Mouse (Mus musculus) cortical plate, adult 2 months (tissue): ENCODE measurements around the gene Zfp61. TPM values are rescaled to one million over a fixed set of nuclear protein-coding genes. Genes with fewer than 3 reads are reported as not detected.

Source experiments
- H3K27ac ChIP-seq: fragments of 200-500 bp; 2 replicates; pipeline ENCODE4 v1.5.1; 2012; ENCODE audit warnings: low read length, control low read depth, inconsistent platforms; ENCODE audit not compliant: insufficient read depth
- H3K4me1 ChIP-seq: fragments of 200-500 bp; 2 replicates; pipeline ENCODE4 v1.6.1; 2011; ENCODE audit warnings: low read length; ENCODE audit not compliant: control insufficient read depth, insufficient read depth
- H3K4me3 ChIP-seq: fragments of 200-500 bp; 2 replicates; pipeline ENCODE4 v1.5.1; 2011; ENCODE audit warnings: mild to moderate bottlenecking, low read length, control low read depth; ENCODE audit not compliant: insufficient read depth
- CTCF ChIP-seq: fragments of 200-500 bp; IDR thresholded peaks from 2 replicates; pipeline ENCODE4 v1.5.1; 2011; ENCODE audit warnings: mild to moderate bottlenecking, control low read depth, low read length; ENCODE audit not compliant: insufficient read depth; ENCODE audit errors: extremely low read depth
- POLR2A ChIP-seq: fragments of 200-500 bp; IDR thresholded peaks from 2 replicates; pipeline ENCODE4 v1.6.1; 2011; ENCODE audit warnings: mild to moderate bottlenecking, low read length, control low read depth; ENCODE audit not compliant: insufficient read depth; ENCODE audit errors: extremely low read depth
- polyA plus RNA-seq: library from polyadenylated mRNA; depleted of rRNA; stranded (reverse); fragments of >200 nt; gene quantifications from 2 replicates; pipeline ENCODE4 v1.2.3, GENCODE M21; 2012; rRNA removed

Zfp61 gene
- polyA plus RNA-seq, 1 experiment = 22.9 TPM

DNA sequence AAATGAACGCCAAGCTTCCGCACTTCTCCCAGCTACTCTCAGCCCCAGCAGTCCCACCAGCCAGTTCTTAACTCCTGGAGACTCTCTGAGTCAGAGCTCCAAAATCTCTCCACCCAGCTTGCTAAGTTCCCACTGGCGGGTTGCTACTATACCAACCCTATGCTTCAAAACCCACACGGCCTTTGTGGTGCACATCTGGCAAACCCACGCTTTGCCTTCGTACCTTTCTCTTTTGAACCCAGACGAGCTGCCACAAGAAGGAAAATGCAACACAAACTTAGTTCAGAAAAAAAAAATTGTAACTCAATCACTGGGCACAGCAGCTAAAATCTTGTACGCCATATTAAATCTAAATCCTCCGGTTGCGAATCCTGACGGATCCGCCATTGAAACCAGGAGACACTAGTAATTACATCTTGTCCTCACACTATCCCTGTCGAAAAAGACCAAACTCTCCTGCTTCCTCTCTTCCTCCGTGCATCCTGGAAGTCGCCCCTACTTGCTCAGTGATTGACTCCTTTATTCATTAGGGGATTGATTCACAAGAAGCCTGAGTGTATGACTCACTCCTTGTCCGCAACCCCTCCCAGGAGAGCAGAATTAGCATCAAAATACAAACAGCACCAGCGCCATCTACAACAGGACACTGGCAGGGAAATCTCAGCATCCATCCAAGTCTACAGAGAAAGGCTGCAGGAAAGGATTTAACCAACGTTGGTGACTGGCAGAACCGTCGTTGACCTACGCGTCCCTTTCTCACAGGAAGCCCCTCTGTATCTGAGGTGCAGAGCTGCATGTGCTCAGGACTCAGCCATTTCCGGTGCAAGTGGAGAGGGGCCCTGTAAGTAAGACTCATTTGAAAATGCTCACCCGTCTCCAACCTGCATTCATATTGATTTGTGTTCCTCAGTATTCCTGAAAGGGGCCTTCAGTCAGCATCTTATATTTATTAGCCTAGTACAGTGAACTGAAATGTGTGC, 32.6 kb downstream of the Zfp61 start:
- Histone ChIP-seq H3K4me3 (no peak overlapping the region), H3K27ac (no peak overlapping the region), H3K4me1 (no peaks in the 10 kb centered on the region)
- TF ChIP-seq CTCF = no peak
- no peak for TF ChIP-seq POLR2A

DNA sequence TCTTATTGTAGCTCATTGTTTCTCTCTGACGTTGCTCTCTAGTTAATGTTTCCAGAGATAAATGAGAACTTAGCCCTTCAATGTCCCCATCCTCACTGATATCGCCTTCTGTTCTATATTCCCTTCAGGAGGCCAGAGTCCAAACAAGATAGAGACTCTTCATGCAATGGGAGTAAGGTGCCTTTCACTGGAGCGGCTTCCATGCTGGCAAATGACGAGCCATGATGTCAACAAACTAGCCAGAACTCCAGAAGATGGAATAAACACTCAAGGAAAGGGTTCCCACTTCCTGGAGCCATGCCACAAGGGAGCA, 41.1 kb downstream of the Zfp61 start:
- TF ChIP-seq CTCF (no peak), POLR2A (no peak)
- Histone ChIP-seq H3K27ac (no peak overlapping the region), H3K4me3 (no peak overlapping the region), H3K4me1 (peaks cover 3% of the 10 kb centered on the region; the same call in 1 of the 2 replicates)

DNA sequence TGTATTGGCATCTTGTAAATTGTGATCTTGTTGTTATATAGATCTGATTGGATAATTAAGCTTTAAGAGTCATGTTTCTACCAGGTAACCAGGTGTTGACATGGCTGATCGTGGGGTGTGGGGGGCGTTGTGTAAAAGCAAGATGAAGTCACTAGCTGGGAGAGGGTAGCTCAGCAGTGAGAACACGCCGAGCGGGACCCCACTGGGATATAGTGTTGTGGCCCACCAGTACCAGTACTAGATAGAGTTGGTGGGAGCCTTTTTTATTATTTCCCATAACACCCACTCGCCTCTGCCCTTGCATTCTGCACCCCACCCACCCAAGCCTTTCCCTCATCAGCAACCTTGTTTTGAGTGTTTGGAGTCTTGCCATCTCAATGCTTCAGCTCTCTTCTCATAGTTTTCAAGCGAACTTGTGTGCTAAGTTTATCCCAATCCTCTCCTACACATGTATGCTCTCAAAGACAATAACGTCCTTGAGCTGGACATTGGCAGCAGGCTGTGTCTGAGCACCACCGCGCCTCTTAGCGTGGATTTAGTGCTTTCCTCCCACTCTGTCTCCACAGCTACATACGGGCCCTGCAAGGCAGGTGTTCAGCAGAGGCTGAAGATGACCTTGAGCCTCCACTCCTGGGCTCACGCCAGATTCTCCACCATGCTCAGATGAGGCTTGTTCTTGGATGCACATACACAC, 41.6 kb downstream of the Zfp61 start:
- Histone ChIP-seq H3K27ac (no peak overlapping the region), H3K4me3 (no peak overlapping the region), H3K4me1 (peaks cover 3% of the 10 kb centered on the region; the same call in 1 of the 2 replicates)
- TF ChIP-seq POLR2A (no peak), CTCF (no peak)

DNA sequence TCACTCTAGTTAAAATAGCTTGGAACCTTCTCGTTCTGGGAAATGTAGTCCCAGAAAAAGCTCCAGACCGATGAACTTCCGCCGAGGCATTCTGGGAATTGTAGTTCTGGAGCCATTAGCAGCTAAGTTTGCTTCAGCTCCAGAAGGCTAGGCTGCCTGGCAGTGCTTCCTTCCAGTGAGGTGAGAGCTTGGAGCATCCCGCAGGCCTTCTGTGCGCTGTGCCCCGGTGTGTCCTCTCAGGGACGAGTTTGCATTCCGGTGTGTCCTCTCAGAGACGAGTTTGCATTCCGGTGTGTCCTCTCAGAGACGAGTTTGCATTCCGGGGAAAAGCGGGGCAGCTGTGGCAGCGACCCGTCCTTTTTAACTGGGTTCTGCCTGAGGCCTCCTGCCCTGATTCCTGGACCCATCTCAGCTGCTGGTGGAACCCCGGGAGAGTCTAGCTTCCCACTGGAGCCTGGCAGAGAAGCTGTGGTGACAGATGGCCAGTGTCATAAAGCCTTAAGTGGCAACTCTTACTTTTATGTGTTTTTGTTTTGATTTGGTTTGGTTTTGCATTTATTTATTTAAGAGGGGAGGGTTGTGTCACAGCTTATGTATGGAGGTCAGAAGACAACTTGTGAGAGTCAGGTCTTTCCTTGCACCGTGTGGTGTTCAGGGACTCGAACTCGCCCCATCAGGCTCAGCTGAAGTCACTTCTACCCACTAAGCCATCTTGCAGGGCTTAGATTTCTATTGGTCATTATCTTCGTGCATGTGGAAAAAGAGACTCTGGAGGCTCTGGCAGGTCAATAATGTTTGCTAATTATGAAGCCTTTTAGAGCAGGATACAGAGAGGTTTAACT, 46.2 kb downstream of the Zfp61 start, which contains the start of gene Zfp108:
Gene Zfp108, plus strand, starts transcription at position 162 of the 842 bp plus-strand sequence.
- Histone ChIP-seq H3K27ac (peak within 1 kb of the TSS; percentile 35; the same call in 1 of the 2 replicates), H3K4me1 (peaks cover 3% of the 10 kb centered on the region; the same call in 1 of the 2 replicates), H3K4me3 (peak within 1 kb of the TSS; percentile 68)
- no peak for TF ChIP-seq CTCF
- peak; percentile 91 for TF ChIP-seq POLR2A

DNA sequence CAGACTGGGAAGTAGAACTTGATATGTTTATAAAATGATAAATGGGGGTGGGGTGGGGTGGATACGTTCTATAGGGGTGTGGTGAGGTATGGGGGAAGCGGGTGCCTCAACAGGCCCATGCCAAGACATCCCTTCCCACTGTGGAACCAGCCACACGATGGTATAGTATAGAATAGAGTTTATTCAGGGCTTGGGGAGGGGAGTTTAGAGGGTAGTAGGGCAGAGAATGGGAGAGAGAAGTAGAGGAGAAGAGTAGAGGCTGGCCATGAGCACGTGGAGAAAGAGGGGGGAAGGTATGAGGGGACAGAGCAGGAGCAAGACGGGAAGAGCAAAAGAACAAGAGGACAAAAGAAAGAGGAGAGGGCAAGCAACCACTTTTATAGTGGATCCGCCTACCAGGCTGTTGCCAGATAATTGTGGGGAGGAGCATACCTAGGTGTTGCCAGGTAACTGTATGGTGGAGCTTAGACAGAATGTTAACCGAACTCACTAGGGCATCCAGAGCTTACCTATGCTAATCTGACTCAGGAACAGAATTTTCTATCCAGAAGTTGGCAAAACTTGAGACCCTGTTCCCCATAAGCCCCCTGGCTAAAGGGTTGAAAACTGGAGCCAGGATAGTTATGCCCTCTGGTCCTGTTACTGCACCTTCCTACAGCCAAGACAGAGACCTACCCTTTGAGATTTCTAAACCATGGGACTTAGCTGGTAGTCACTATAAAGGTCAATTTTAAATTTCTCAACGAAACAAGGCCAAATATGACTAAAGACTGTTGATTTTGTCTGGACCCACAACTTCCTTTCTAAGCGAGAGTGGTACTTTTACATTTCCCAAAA, 47.0 kb downstream of the Zfp61 start:
- Histone ChIP-seq H3K4me3 (peak overlapping the region; percentile 68; the same call in 1 of the 2 replicates), H3K27ac (no peak overlapping the region), H3K4me1 (peaks cover 3% of the 10 kb centered on the region; the same call in 1 of the 2 replicates)
- TF ChIP-seq CTCF = no peak
- no peak for TF ChIP-seq POLR2A

Other genes with a start within 250 kb of the Zfp61 start
- gene Vmn1r183, start 248.0 kb downstream of the Zfp61 start, polyA plus RNA-seq = not detected in 2 replicates
- gene Zfp180, start 219.3 kb downstream of the Zfp61 start, polyA plus RNA-seq = 39.0 and 42.0 TPM in 2 replicates
- 9.9 and 10.6 TPM in 2 replicates for gene Zfp112, start 188.9 kb downstream of the Zfp61 start, polyA plus RNA-seq
- 19.3 and 19.9 TPM in 2 replicates for gene Zfp235, start 167.1 kb downstream of the Zfp61 start, polyA plus RNA-seq
- 1.6 and 2.0 TPM in 2 replicates for gene Zfp114, start 126.2 kb downstream of the Zfp61 start, polyA plus RNA-seq
- gene Zfp111, start 89.8 kb downstream of the Zfp61 start, polyA plus RNA-seq = 4.1 and 4.2 TPM in 2 replicates
- gene Zfp109, start 63.7 kb downstream of the Zfp61 start, polyA plus RNA-seq = 5.8 and 6.7 TPM in 2 replicates
- gene Zfp108, start 46.4 kb downstream of the Zfp61 start, polyA plus RNA-seq = 5.7 and 6.1 TPM in 2 replicates
- 9.2 and 11.0 TPM in 2 replicates for gene Zfp93, start 30.8 kb downstream of the Zfp61 start, polyA plus RNA-seq
- gene Zfp94, start 15.4 kb upstream of the Zfp61 start, polyA plus RNA-seq = 20.2 and 22.4 TPM in 2 replicates
- gene Tescl, start 32.7 kb upstream of the Zfp61 start, polyA plus RNA-seq = 0.29 TPM in 1 of 2 replicates, not detected in the other
- not detected in 2 replicates for gene Lypd5, start 48.0 kb upstream of the Zfp61 start, polyA plus RNA-seq
- gene Kcnn4, start 69.0 kb upstream of the Zfp61 start, polyA plus RNA-seq = 0.47 and 0.77 TPM in 2 replicates
- 81.7 and 84.5 TPM in 2 replicates for gene Smg9, start 98.4 kb upstream of the Zfp61 start, polyA plus RNA-seq
- gene Irgc1, start 151.1 kb upstream of the Zfp61 start, polyA plus RNA-seq = 0.55 and 1.4 TPM in 2 replicates
- 1.3 and 1.5 TPM in 2 replicates for gene Plaur, start 161.3 kb upstream of the Zfp61 start, polyA plus RNA-seq
- 234 and 237 TPM in 2 replicates for gene Cadm4, start 180.8 kb upstream of the Zfp61 start, polyA plus RNA-seq
- gene Zfp428, start 205.8 kb upstream of the Zfp61 start, polyA plus RNA-seq = 71.7 and 73.4 TPM in 2 replicates
- not detected in 2 replicates for gene AC161166.1, start 211.2 kb upstream of the Zfp61 start, polyA plus RNA-seq
- gene Irgq, start 229.5 kb upstream of the Zfp61 start, polyA plus RNA-seq = 52.9 and 53.9 TPM in 2 replicates
- 0.33 TPM in 1 of 2 replicates, not detected in the other for gene Pinlyp, start 244.9 kb upstream of the Zfp61 start, polyA plus RNA-seq
- gene Xrcc1, start 245.1 kb upstream of the Zfp61 start, polyA plus RNA-seq = 41.6 and 46.2 TPM in 2 replicates